Mouse (Mus musculus) kidney, adult 2 months (tissue): ENCODE data around the gene Gm14569.

Experiments used
- CTCF ChIP-seq: fragments of 200-500 bp; conservative IDR thresholded peaks from 2 replicates; pipeline ENCODE4 v1.5.1; 2011; ENCODE audit warnings: low read depth, mild to moderate bottlenecking, control low read depth, low read length, moderate library complexity, mixed read lengths; ENCODE audit not compliant: insufficient read depth, insufficient read length
- POLR2A ChIP-seq: fragments of 200-500 bp; IDR thresholded peaks from one replicate; pipeline ENCODE4 v1.6.1; 2011; ENCODE audit warnings: low read depth, low read length, control low read depth

GRCm38 (mm10) chrX:36456031-36456430, 35.6 kb downstream of the Gm14569 start:
- TF ChIP-seq POLR2A (no peak), CTCF (peak; percentile 42)
